Mouse (Mus musculus) CH12F3 (cell line): Measurements from ENCODE around the gene Otp.

Experiments
- in situ Hi-C: fragments of 300-500 bp; cut with MboI; formaldehyde crosslinking; loops from 2 replicates; pipeline ENCODE4 v1.14.3; 2020; ENCODE audit warnings: low sequenced_read_pairs

The Otp gene

GRCm38 (mm10) chr13:94873111-94874038, 2.0 kb upstream of the Otp start:
- in situ Hi-C loops, result no loop called here

GRCm38 (mm10) chr13:94874039-94874425, 1.4 kb upstream of the Otp start:
- in situ Hi-C loops, result no loop called here

GRCm38 (mm10) chr13:94874656-94875395, 576 bp upstream of the Otp start:
- in situ Hi-C loops, result no loop called here

- in situ Hi-C loops, result no loop called here
These were observed 1.1 kb downstream of the Otp start for GRCm38 (mm10) chr13:94876286-94877210.

- in situ Hi-C loops, result no loop called here
These were observed 1.8 kb downstream of the Otp start for GRCm38 (mm10) chr13:94877211-94877590.

GRCm38 (mm10) chr13:94877991-94878745, 2.8 kb downstream of the Otp start:
- in situ Hi-C loops, result no loop called here

- in situ Hi-C loops, result no loop called here
These were observed 5.8 kb downstream of the Otp start for GRCm38 (mm10) chr13:94881201-94881600.

GRCm38 (mm10) chr13:94882221-94882620, 6.8 kb downstream of the Otp start:
- in situ Hi-C loops, result no loop called here

GRCm38 (mm10) chr13:94882711-94883145, 7.3 kb downstream of the Otp start:
- in situ Hi-C loops, result no loop called here

- in situ Hi-C loops, result no loop called here
These were observed 8.0 kb downstream of the Otp start for GRCm38 (mm10) chr13:94883163-94883965.

GRCm38 (mm10) chr13:94883966-94884960, 8.9 kb downstream of the Otp start:
- in situ Hi-C loops, result no loop called here

GRCm38 (mm10) chr13:94885291-94886235, 10.2 kb downstream of the Otp start:
- in situ Hi-C loops, result no loop called here

GRCm38 (mm10) chr13:94907841-94908240, 32.4 kb downstream of the Otp start:
- in situ Hi-C loops, result no loop called here

- in situ Hi-C loops, result no loop called here
These were observed 37.6 kb downstream of the Otp start for GRCm38 (mm10) chr13:94912961-94913360.

- in situ Hi-C loops, result no loop called here
These were observed 40.3 kb downstream of the Otp start for GRCm38 (mm10) chr13:94915654-94916053.

- in situ Hi-C loops, result loop anchor here (25.0 kb wide), 1 partner anchor 491 kb away; no protein-coding TSS in a partner anchor
These were observed 52.7 kb downstream of the Otp start for GRCm38 (mm10) chr13:94928086-94928485.
